Mouse (Mus musculus): ENCODE measurements around the gene Tiparp. TPM values are rescaled to one million over a fixed set of nuclear protein-coding genes. Genes with fewer than 3 reads are reported as not detected.

Gene Tiparp
- total and polyA plus RNA-seq, 3 experiments: 9.6 to 25.1 (median 13.7) TPM

DNA sequence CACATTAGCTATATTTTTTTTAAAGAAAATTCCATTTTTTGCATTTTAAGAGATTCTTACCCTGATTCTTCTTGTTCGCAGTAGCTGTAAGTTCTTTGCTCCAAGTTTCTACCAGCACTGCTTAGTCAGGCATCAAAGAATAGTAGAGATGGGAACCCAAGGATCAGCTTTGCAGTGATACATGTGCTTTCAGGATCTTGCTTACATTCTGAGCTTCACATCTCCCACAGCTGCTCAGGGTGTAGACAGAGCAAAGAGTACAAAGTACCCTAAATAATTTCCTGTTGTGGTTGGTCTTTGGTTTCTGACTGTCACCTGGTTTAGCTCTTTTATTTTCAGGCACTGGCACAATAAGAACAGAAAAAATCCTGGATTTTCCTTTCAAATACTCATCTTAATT, 9.1 kb downstream of the Tiparp start:
- Histone ChIP-seq H3K9me3 (replicated peaks; ENCODE audit: low read length) (no peaks in the 10 kb centered on the region), H3K4me2 (ENCODE audit: insufficient read depth, low read depth, poor library complexity, severe bottlenecking) (peak overlapping the region; percentile 34), H3K27ac (ENCODE audit: insufficient read depth, low read depth) (no peak overlapping the region), H3K4me1 (ENCODE audit: control insufficient read depth in 1 of 2, insufficient read depth in 2 of 2) (peaks cover 0 to 59% of the 10 kb centered on the region in 2 experiments; a peak in 3 of 4 replicates), H3K36me3 (replicated peaks in 1 of 2; ENCODE audit: control insufficient read depth in 1 of 2, insufficient read depth in 1 of 2, low read length in 1 of 2) (peaks cover 2 to 11% of the 10 kb centered on the region in 2 experiments), H3K4me3 (replicated peaks in 1 of 3; ENCODE audit: low read depth in 2 of 3, low read length in 2 of 3, poor library complexity in 1 of 3) (no peak overlapping the region), H3K9ac (ENCODE audit: insufficient read depth, low read depth) (no peak overlapping the region), H3K79me2 (replicated peaks; ENCODE audit: control insufficient read depth, extremely low read depth, insufficient read depth, poor library complexity, severe bottlenecking) (peaks cover 48% of the 10 kb centered on the region), H3K27me3 (replicated peaks) (no peaks in the 10 kb centered on the region)
- peak; percentile 36 for DNase-seq (ENCODE audit: extremely low read depth)
- TF ChIP-seq RAD21 (IDR thresholded peaks at IDR 0.05; ENCODE audit: low read depth, low read length): no peak
- TF ChIP-seq JUN (IDR thresholded peaks at IDR 0.05; ENCODE audit: insufficient read depth, low read depth, low read length): no peak
- no peak for TF ChIP-seq POLR2AphosphoS2 (IDR thresholded peaks at IDR 0.05; ENCODE audit: low read depth, low read length)
- no peak for TF ChIP-seq NRF1 (IDR thresholded peaks at IDR 0.05; ENCODE audit: low read depth, low read length)
- no peak for TF ChIP-seq JUND (conservative IDR thresholded peaks at IDR 0.05; ENCODE audit: low read depth, low read length)
- no peak for TF ChIP-seq USF1 (IDR thresholded peaks at IDR 0.05; ENCODE audit: low read depth, low read length)
- TF ChIP-seq MAX (IDR thresholded peaks at IDR 0.05; ENCODE audit: low read length): peak; percentile 27; the same call in 1 of the 2 replicates
- TF ChIP-seq RCOR1 (conservative IDR thresholded peaks at IDR 0.05; ENCODE audit: low read depth, low read length): no peak
- 0 out of 2 replicates have a peak, but pooled peaks have one; percentile 22 for TF ChIP-seq ETS1 (conservative IDR thresholded peaks at IDR 0.05; ENCODE audit: low read depth, low read length)
- 0 out of 2 replicates have a peak, but pooled peaks have one; percentile 57 for TF ChIP-seq MYC (IDR thresholded peaks at IDR 0.05; ENCODE audit: low read depth, low read length)
- TF ChIP-seq CTCF (conservative IDR thresholded peaks at IDR 0.05 in 1 of 2, IDR thresholded peaks at IDR 0.05 in 1 of 2; ENCODE audit: low read depth in 2 of 2, low read length in 2 of 2): no peak
- TF ChIP-seq CHD1 (IDR thresholded peaks at IDR 0.05; ENCODE audit: low read depth, low read length): no peak
- peak; percentile 68; the same call in 1 of the 2 replicates for TF ChIP-seq EP300 (IDR thresholded peaks at IDR 0.05; ENCODE audit: low read length)
- no peak for TF ChIP-seq E2F4 (IDR thresholded peaks at IDR 0.05; ENCODE audit: insufficient replicate concordance, low read depth, low read length)
- 0 out of 2 replicates have a peak, but pooled peaks have one; percentile 21 for TF ChIP-seq BHLHE40 (IDR thresholded peaks at IDR 0.05; ENCODE audit: low read depth, low read length)
- TF ChIP-seq PAX5 (IDR thresholded peaks at IDR 0.05; ENCODE audit: low read length): no peak
- TF ChIP-seq CHD2 (IDR thresholded peaks at IDR 0.05; ENCODE audit: low read length): no peak
- TF ChIP-seq MAZ (IDR thresholded peaks at IDR 0.05; ENCODE audit: low read depth, low read length): no peak
- TF ChIP-seq SIN3A (IDR thresholded peaks at IDR 0.05; ENCODE audit: low read length): peak; percentile 40; the same call in 1 of the 2 replicates
- in situ Hi-C loops (cut with MboI; ENCODE audit: low pct_ligation_motif_present, low pct_unique_long_range_greater_than_20kb, low sequenced_read_pairs): loop anchor here (10.0 to 25.0 kb wide), 4 partner anchors 58 to 398 kb away; no protein-coding TSS in a partner anchor
- dilution Hi-C loops (cut with MboI; ENCODE audit: extremely low pct_ligation_motif_present, extremely low pct_unique_long_range_greater_than_20kb, low sequenced_read_pairs): no loop called here

DNA sequence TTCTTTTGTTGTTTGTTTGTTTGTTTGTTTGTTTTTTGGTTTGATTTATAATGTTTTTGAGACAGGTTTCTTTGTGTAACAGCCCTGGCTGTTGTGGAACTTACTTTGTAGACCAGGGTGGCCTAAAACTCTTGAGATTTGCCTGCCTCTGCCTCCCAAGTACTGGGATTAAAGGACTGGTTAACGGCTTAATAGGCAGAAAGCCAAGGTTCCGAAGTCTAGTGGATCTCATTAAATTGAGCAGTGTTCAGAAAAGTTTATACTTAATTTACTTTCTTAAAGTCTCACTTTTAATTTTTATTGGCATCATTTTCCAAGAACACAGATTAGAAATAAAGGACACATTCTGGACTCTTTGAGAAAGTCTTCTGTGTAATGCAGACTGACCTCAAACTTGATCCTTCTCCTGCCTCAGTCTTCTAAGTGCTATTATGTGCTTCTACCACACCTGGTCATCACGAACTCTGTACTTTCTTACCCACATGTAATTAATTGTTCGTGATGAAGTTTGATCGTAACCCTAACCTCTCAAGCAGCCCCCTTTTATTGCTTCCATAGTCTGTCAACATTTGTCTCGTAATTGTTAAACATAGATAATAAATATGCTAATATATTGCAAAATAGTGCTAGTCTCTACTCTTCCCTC, 12.8 kb downstream of the Tiparp start:
- Histone ChIP-seq H3K9ac (ENCODE audit: insufficient read depth, low read depth) (no peak overlapping the region), H3K27me3 (replicated peaks) (no peaks in the 10 kb centered on the region), H3K27ac (ENCODE audit: insufficient read depth, low read depth) (no peak overlapping the region), H3K79me2 (replicated peaks; ENCODE audit: control insufficient read depth, extremely low read depth, insufficient read depth, poor library complexity, severe bottlenecking) (peaks cover 29% of the 10 kb centered on the region), H3K9me3 (replicated peaks; ENCODE audit: low read length) (no peaks in the 10 kb centered on the region), H3K4me1 (ENCODE audit: control insufficient read depth in 1 of 2, insufficient read depth in 2 of 2) (peaks cover 0 to 28% of the 10 kb centered on the region in 2 experiments; a peak in 3 of 4 replicates), H3K36me3 (replicated peaks in 1 of 2; ENCODE audit: control insufficient read depth in 1 of 2, insufficient read depth in 1 of 2, low read length in 1 of 2) (peaks cover 2 to 5% of the 10 kb centered on the region in 2 experiments), H3K4me3 (replicated peaks in 1 of 3; ENCODE audit: low read depth in 2 of 3, low read length in 2 of 3, poor library complexity in 1 of 3) (no peak overlapping the region), H3K4me2 (ENCODE audit: insufficient read depth, low read depth, poor library complexity, severe bottlenecking) (no peak overlapping the region)
- in situ Hi-C loops (cut with MboI; ENCODE audit: low pct_ligation_motif_present, low pct_unique_long_range_greater_than_20kb, low sequenced_read_pairs) (loop anchor here (25.0 kb wide), 1 partner anchor 321 kb away; no protein-coding TSS in a partner anchor), dilution Hi-C loops (cut with MboI; ENCODE audit: extremely low pct_ligation_motif_present, extremely low pct_unique_long_range_greater_than_20kb, low sequenced_read_pairs) (no loop called here)
- DNase-seq (ENCODE audit: extremely low read depth): no peak
- TF ChIP-seq CHD1 (IDR thresholded peaks at IDR 0.05; ENCODE audit: low read depth, low read length): no peak
- no peak for TF ChIP-seq MAFK (IDR thresholded peaks at IDR 0.05; ENCODE audit: insufficient replicate concordance, low read length)
- TF ChIP-seq BHLHE40 (IDR thresholded peaks at IDR 0.05; ENCODE audit: low read depth, low read length): no peak
- no peak for TF ChIP-seq HCFC1 (IDR thresholded peaks at IDR 0.05; ENCODE audit: low read depth, low read length)
- TF ChIP-seq ZMIZ1 (IDR thresholded peaks at IDR 0.05; ENCODE audit: low read depth, low read length): no peak
- TF ChIP-seq IRF4 (IDR thresholded peaks at IDR 0.05; ENCODE audit: low read depth, low read length): no peak
- no peak for TF ChIP-seq SIN3A (IDR thresholded peaks at IDR 0.05; ENCODE audit: low read length)
- TF ChIP-seq GABPA (IDR thresholded peaks at IDR 0.05; ENCODE audit: insufficient replicate concordance, low read depth, low read length): no peak
- TF ChIP-seq JUN (IDR thresholded peaks at IDR 0.05; ENCODE audit: insufficient read depth, low read depth, low read length): no peak
- no peak for TF ChIP-seq MAX (IDR thresholded peaks at IDR 0.05; ENCODE audit: low read length)
- no peak for TF ChIP-seq KAT2A (IDR thresholded peaks at IDR 0.05; ENCODE audit: insufficient replicate concordance, low read length)
- no peak for TF ChIP-seq EP300 (IDR thresholded peaks at IDR 0.05; ENCODE audit: low read length)
- TF ChIP-seq MAZ (IDR thresholded peaks at IDR 0.05; ENCODE audit: low read depth, low read length): no peak
- TF ChIP-seq USF1 (IDR thresholded peaks at IDR 0.05; ENCODE audit: low read depth, low read length): no peak
- no peak for TF ChIP-seq MEF2A (IDR thresholded peaks at IDR 0.05; ENCODE audit: borderline replicate concordance, low read depth, low read length)
- no peak for TF ChIP-seq MXI1 (IDR thresholded peaks at IDR 0.05; ENCODE audit: low read depth, low read length)
- no peak for TF ChIP-seq POLR2A (IDR thresholded peaks at IDR 0.05; ENCODE audit: low read depth, low read length)
- no peak for TF ChIP-seq ZNF384 (IDR thresholded peaks at IDR 0.05; ENCODE audit: low read depth, low read length)

All from CH12.LX (cell line).